Mouse (Mus musculus) cerebellum, adult 2 months (tissue): Measurements from ENCODE around the gene Sbf1.

ENCODE experiments used
- CTCF ChIP-seq: fragments of 200-500 bp; IDR thresholded peaks from 2 replicates; pipeline ENCODE4 v1.5.1; 2011; ENCODE audit warnings: low read depth, mild to moderate bottlenecking, control low read depth, low read length, moderate library complexity, borderline replicate concordance; ENCODE audit not compliant: insufficient read depth
- POLR2A ChIP-seq: fragments of 200-500 bp; IDR thresholded peaks from 2 replicates; pipeline ENCODE4 v1.6.1; 2011; ENCODE audit warnings: low read length, control low read depth, borderline replicate concordance; ENCODE audit not compliant: insufficient read depth

GRCm38 (mm10) chr15:89284094-89284493 is 31.0 kb downstream of the Sbf1 start:
- TF ChIP-seq CTCF: no peak
- TF ChIP-seq POLR2A: no peak
